Mouse (Mus musculus) natural killer cell, adult 2 months (primary cell): Measurements from ENCODE around the gene Pde8a.

Experiments
- DNase-seq, 2 experiments: peaks; one replicate each; pipeline ENCODE4 v3.0.0; 2022; ENCODE audit warnings: low spot score in 2 of 2

The Pde8a gene

DNA sequence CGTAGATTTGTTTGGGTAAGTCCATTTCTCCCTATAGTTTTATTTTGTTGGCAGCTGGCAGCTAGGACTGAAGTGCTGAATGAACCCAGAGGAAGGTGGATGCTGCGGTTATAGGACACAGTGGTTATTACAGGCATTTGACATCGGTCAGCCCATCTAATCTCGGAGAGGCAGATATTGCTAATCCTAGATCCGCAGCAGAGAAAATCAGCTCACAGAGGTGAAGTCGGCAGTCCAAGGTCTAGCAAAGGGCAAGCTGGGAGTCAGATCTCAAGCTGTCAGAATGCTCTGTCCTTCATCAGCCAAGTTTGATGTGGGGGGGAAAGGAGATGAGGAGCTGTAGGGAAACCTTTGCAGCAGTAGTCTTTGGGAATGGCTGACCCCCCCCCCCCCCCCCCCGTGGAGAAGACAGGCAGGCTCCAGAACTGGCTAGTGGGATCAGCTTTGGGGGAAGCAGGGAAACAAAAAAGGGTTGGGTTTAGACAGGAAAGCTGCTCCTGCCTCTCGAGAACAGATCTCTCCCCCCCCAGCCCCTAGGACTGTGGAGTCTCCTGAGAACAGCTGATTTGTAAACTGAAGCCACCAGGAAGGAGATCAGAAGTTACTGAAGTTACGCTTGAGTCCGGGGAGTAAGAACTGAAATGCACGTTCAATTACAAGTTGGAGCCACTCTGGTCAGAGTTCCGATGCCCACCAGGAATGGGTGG, 3.3 kb upstream of the Pde8a start:
- DNase-seq: no peak

DNA sequence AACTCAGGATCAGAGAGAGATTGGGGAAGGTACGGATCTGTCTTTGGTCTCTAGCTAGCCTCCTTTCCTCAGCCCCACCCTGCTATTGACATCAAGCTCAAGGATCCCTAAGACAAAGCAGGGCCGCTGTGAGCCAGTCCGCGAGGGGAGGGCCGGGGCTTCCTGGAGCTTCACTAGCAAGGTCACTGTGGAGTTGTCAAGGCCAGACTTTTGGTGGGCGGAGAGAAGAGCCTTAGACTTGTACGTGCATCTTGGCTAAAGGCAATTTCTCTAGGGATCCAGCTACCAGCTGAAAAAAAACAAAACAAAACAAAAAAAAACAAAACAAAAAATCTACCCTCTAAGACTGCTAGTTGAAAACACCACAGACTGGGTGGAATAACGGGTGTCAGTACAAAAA, 1.6 kb upstream of the Pde8a start:
- no peak for DNase-seq

GRCm38 (mm10) chr7:81212261-81212681, 1.1 kb upstream of the Pde8a start:
- DNase-seq: peak; percentile 62 to 73

GRCm38 (mm10) chr7:81212697-81213346, 574 bp upstream of the Pde8a start:
- DNase-seq: peak; percentile 90 to 93

- no peak for DNase-seq
Observed at GRCm38 (mm10) chr7:81214153-81214907, 934 bp downstream of the Pde8a start.

- DNase-seq: no peak
Observed at GRCm38 (mm10) chr7:81215950-81216349, 2.6 kb downstream of the Pde8a start.

DNA sequence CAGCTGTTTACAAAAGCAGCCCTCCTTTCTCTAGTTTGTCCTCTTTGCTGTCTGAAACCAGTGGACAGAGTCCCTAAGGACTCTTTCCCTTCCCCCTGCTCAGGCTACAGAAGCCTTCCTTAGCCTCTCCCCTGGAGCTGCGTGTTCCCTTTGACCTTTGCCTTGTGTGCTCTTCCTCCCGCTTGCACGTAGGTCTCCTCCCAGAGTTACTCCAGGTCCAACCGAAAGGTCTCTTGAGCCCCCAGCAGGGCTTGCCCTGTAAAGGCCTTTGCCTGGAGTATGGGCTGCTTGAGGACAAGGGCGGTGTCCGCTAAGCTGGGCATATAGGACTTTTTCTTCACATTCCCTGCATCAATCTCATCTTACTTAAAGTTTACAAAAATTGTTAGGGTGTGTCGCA, 5.9 kb downstream of the Pde8a start:
- no peak for DNase-seq

DNA sequence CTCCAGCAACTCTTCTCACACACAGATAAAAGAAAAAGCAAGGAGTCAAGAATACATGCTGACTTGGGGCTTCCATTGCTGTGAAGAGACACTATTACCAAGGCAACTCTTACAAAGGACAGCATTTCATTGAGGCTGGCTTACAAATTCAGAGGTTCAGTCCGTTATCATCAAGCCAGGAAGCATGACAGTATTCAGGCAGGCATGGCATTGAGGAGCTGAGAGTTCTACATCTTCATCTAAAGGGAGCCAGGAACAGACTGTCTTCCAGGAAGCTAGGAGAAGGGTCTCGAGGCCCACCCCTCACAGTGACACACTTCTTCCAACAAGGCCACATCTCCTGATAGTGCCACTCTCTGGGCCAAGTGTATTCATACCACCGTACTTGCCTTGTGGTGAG, 7.0 kb downstream of the Pde8a start:
- DNase-seq: no peak

DNA sequence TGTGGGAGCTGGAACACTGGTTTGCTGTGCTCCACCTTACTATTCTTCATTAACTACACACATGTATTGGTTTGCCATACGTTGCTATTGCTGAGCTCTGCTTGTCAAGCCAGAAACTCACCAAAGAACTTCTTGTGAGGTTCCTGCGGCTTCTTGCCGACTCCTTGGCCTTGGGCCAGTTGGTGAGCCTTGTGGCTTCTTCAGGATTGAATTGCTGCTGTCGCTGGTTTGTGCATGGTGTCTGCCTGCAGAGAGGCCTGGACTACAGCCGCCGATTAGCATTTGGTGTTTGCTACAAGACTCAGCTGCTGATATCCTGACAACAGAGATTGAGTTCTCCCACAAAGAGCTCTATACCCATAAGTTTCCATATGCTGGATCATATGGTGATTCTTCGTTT, 10.9 kb downstream of the Pde8a start:
- DNase-seq: no peak

DNA sequence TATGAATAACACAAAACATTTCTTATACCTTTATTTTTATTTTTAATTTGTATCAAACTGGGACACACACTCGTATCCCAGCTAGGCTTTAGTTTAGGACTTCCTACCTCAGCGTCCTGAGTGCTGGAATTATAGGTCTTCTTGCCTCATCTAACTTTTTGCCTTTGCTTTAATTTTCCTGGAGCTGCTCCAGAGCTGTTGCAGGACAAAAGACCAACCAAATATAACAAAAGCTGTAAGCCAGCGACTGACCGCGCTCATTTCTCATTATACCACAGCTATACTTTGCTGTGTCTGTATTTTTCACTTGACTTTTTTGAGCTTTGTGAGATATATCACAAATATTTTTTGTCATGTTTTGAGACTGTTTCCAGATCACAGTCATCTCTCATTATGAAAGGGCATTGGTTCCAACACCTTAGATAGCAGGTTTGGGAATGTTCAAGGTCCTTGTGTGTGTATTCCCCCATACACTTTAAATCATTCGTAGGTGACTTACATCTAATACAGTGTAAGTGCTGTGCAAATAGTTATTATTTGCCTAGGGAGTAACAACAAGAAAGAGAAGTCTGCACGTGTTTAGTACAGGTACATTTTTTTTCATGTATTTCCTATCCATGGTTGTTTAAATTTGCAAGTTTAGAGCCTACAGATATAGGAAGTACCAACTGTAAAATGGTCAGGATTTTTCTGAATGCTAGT, 16.8 kb downstream of the Pde8a start:
- no peak for DNase-seq

DNA sequence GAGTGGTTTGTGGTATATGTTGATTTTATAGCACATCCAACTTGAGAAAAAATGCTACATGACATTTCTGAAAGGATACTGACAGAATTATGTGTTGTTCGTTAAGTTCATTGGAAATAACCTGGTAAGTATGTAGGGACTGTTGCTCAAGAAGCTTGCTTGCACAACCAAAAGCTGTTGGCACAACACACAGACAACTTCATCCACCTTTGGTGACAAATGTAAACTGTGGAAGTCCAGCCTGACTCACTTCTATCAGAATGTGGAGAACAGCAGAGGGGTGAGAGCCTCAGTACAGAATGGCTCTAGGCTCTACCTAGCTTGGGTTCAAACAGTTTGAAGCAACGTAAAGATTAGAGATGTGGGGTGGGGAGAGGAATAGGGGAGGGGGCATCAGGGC, 19.3 kb downstream of the Pde8a start:
- no peak for DNase-seq

- no peak for DNase-seq
Observed at GRCm38 (mm10) chr7:81235117-81235516, 21.7 kb downstream of the Pde8a start.

GRCm38 (mm10) chr7:81235600-81236223, 22.3 kb downstream of the Pde8a start:
- DNase-seq: peak in 1 of 2 experiments; percentile 3

- DNase-seq: no peak
Observed at GRCm38 (mm10) chr7:81243361-81243760, 30.0 kb downstream of the Pde8a start.

GRCm38 (mm10) chr7:81249854-81250279, 36.5 kb downstream of the Pde8a start:
- no peak for DNase-seq

DNA sequence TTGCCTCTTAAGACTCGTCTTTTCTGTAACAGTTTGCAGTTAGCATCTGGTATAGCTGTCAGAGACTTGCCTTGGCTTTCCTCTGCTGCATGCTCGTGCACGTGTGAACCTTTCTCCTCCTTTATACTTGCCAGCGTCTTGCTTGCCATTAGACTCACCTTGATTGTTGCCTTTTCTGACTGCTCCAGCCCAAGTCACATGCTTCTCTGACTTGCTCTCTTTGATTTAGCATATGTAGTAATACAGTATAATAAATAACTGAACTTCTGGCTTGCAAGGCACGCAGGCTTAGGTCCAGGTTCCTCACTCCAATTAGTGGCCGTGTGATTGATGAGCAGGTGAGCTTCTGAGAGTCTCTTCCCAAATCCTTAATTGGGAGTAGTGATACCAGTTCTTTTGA, 37.2 kb downstream of the Pde8a start:
- DNase-seq: no peak

- DNase-seq: no peak
Observed at GRCm38 (mm10) chr7:81251521-81251920, 38.1 kb downstream of the Pde8a start.

DNA sequence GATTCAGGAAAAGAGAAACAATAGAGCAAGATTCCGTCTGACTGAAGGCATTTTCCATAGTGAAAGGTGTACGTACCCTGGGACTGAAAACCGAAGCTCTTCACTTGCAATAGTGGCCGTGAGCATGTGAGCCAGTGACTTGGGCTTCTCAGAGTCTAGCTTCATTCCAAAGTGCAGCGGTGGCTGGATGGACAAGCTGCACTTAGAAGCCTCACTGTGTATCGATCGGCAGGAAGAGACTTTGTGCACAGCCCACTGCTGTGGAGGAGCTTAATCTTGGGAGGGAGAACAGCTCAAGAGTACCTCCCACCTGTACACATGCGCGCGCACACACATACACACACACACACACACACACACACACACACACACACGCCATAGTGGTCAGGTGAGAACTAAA, 39.9 kb downstream of the Pde8a start:
- DNase-seq: no peak

DNA sequence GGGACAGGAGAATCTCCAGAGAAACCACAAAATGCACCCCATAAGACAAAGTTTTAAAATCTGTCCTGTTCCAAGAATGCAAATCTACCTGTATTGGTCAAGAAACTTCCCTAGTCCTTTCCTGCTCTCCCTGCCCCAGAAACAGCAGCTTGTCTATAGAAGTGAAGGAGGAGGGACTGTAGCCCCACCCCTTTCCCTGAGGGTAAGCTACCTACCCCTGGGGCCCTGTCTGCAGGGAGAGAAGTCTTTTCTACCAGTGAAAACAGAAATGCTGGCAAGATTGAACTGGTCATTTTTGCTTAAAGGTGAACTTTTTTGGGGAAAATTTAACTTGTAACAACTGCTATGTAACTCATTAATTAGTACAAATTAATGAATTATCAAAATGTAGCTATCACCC, 41.2 kb downstream of the Pde8a start:
- no peak for DNase-seq

GRCm38 (mm10) chr7:81255456-81255855, 42.1 kb downstream of the Pde8a start:
- DNase-seq: no peak

- DNase-seq: no peak
Observed at GRCm38 (mm10) chr7:81256773-81257172, 43.4 kb downstream of the Pde8a start.

DNA sequence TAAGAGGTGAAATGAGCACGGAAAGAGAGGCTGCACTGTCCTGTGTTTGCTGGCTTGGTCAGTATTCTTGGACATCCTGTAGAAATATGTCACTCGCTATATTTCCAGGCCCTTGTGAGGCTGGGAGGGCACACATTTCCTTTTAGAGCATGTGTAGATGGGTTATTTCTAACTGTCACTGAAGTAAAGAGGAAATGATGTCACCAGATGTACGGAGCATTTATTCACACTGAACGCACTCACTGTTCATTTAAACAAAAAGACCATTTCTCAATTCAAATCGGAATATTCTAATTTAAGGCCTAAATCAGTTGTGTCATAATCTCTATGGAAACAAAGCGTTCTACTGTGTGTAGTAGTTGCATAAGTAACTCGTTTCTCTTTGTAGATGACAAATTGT, 48.2 kb downstream of the Pde8a start:
- DNase-seq: no peak
